Mouse (Mus musculus) effector memory CD4-positive, alpha-beta T cell, adult 5 months (primary cell): ENCODE results near the gene Gle1. TPM values are rescaled to one million over a fixed set of nuclear protein-coding genes. Genes with fewer than 3 reads are reported as not detected.

Source experiments
- polyA plus RNA-seq: library from polyadenylated mRNA; unstranded; fragments of 100-300 nt; shearing (Covaris generic); gene quantifications from one replicate; pipeline ENCODE4 v1.2.1, GENCODE M21; 2017

The Gle1 gene
- polyA plus RNA-seq: 46.3 TPM

GRCm38 (mm10) chr2:29934906-29935599, at the start of gene Gle1:
Gene Gle1 (plus strand): TSS chr2:29935426.

GRCm38 (mm10) chr2:29889066-29889944, 45.9 kb upstream of the Gle1 start, which contains the start of gene Odf2:
Gene Odf2 (plus strand): TSS chr2:29889221.

DNA sequence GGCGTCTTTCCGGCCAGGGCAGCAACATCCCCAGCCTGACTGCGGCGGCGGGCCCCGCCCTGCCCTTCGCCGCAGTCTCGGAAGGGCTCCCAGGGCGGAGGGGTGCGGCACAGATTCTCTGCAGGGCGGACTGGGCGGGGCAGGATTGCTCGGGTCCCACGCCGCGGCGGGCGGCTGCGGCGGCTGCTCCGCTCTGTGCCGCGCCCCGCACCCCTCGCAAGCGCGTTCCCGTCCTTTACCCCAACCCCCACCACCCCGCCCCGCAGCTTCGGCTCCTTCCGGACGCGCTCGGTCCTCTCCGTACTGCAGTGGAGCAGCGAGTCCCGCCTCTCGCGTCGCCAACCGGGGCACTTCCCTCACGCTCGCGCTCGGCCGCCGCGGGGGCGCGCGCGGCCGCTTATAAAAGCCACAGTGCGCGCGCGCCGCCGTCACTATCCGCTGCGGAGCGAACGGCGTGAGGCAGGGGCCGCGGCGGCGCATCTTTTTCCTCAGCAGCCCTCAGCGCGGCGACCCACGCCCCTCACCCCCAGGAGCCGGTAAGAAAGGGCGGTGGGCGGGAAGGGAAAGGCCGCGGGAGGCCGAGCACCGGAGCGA, 30.1 kb downstream of the Gle1 start, which contains the start of gene Sptan1:
Gene Sptan1, plus strand, starts transcription at position 311 of the 594 bp plus-strand sequence.

Other genes with a start within 250 kb of the Gle1 start
- gene Gm13420, start 183.7 kb upstream of the Gle1 start, polyA plus RNA-seq: not detected
- gene Gm13547, start 176.1 kb upstream of the Gle1 start, polyA plus RNA-seq: not detected
- gene Coq4, start 147.9 kb upstream of the Gle1 start, polyA plus RNA-seq: 3.9 TPM
- gene Trub2, start 146.9 kb upstream of the Gle1 start, polyA plus RNA-seq: 12.1 TPM
- 5.4 TPM for gene Slc27a4, start 132.8 kb upstream of the Gle1 start, polyA plus RNA-seq
- 20.0 TPM for gene Urm1, start 115.4 kb upstream of the Gle1 start, polyA plus RNA-seq
- gene Cercam, start 66.3 kb upstream of the Gle1 start, polyA plus RNA-seq: 0.86 TPM
- 71.8 TPM for gene Odf2, start 46.2 kb upstream of the Gle1 start, polyA plus RNA-seq
- gene Sptan1, start 30.1 kb downstream of the Gle1 start, polyA plus RNA-seq: 87.5 TPM
- gene Wdr34, start 113.5 kb downstream of the Gle1 start, polyA plus RNA-seq: 2.3 TPM
- gene Set, start 122.0 kb downstream of the Gle1 start, polyA plus RNA-seq: 282 TPM
- gene Pkn3, start 142.3 kb downstream of the Gle1 start, polyA plus RNA-seq: 1.7 TPM
- 8.1 TPM for gene Zdhhc12, start 158.2 kb downstream of the Gle1 start, polyA plus RNA-seq
- gene Zer1, start 189.2 kb downstream of the Gle1 start, polyA plus RNA-seq: 34.9 TPM
- gene Tbc1d13, start 198.3 kb downstream of the Gle1 start, polyA plus RNA-seq: 5.0 TPM
- 19.4 TPM for gene Endog, start 236.1 kb downstream of the Gle1 start, polyA plus RNA-seq
- gene Spout1, start 243.0 kb downstream of the Gle1 start, polyA plus RNA-seq: 25.6 TPM